Mouse (Mus musculus): ENCODE results near the gene Lamtor1.

DNA sequence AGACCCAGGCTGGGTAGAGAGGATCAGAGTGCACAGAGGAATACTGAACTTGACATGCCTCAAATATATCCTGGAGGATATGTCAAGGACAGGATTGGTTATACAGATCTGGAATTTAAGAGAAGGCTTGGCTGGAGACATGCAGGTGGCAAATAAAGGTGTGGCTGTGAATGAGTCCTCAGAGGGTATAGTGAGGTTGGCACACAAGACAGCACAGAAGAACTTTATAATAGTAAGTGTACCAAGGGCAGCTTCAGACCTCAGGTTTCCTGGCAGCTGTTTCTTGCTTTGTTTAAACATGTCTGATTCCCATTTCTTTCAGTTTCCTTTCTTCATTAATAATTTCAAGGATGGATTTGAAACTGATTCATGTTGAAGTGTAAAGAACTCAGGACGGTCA lies 26.8 kb downstream of the Lamtor1 start:
- TF ChIP-seq CTCF (IDR thresholded peaks at IDR 0.05; ENCODE audit: low read depth) (no peak), EP300 (IDR thresholded peaks at IDR 0.05; ENCODE audit: low read depth) (no peak)
